Mouse (Mus musculus) spleen, embryonic (tissue): ENCODE data around the gene Cyp3a41a.
"Not testable (repeated sequence)": the region's sequence is repeated elsewhere in the genome, so short reads cannot be mapped to it uniquely, and the experiment has no call there.

Experiments used
- CTCF ChIA-PET: fragments of 350-600 bp; sonication (Branson Sonifier 250); formaldehyde crosslinking; loops from one replicate; lab custom pipeline; 2022; lab: Charles Lee

The Cyp3a41a gene

DNA sequence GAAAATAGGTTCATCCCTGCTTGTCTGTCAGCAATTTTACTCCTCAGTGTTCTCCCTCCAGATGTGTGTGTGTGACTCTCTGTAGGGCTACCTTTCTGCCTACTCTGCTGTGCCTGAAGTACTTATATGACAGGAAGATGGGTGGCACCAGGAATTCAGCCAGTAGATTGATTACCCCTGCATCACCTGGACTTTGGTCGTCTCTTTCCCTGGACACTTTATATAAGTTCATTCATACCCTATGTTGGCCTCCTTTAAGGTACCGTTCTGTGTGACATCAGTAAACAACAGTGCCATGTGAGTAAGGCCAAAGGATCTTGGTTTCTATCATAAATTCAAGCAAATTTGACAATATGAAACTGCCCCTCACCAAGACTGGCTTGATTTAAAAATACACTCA, at the start of gene Cyp3a41a:
Gene Cyp3a41a (minus strand): TSS at position 101 of the 400 bp plus-strand sequence.
- CTCF ChIA-PET = not testable (repeated sequence)

DNA sequence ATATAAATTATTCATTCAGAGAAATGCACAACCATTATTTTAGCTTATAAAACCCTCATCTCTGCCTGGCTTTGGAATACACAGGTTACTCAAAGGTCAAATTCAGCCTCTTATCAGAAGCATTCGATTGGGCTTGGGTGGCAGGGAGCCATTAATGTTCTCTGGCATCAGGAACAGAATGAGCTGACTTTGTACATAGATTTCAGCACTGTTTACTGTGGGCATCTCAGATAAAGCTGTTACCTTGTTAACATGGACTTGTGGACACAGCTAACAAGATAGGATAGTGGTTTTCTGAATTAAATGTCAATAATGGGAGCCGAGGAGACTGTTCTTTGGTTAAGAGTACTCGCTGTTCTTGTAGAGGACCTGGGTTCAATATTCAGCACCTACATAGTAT, 17.6 kb upstream of the Cyp3a41a start:
- CTCF ChIA-PET = not testable (repeated sequence)

DNA sequence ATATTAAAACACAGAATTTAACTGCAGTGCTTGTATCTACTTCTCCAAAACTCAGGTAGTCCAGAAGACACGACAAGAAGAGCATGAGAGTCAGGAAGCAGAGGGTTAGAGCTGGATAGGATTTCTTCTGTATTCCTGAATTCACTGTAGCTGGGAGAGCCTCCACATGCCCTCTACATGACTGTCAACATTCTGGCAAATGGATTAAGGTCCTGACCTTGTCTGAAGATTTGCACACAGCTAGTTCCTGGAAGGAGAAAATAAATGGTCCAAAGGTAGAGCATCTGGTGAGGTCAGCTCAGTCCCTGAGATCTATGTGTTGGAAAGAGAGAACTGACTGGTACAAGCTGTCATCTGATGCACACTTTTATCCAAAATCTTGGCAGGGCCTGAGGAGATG, 5.6 kb downstream of the Cyp3a41a start:
- CTCF ChIA-PET = not testable (repeated sequence)

DNA sequence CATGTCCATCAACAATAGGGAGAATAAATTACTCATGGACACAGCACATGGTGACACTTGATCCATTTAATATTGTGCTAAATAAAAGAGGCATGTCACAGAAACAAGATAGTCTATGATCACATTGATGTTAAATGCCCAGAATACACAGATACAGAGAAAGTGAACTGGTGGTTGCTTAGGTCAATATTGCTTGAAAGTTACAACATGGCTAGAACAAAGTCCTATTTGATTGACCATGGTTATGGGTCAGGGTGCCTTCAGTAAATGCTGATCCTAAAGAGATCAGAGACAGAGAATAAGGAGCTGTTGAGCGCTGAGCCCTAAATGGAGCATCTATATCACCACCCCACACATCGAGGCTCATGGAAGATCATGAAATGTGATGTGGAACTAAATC, 12.6 kb downstream of the Cyp3a41a start:
- CTCF ChIA-PET = not testable (repeated sequence)

DNA sequence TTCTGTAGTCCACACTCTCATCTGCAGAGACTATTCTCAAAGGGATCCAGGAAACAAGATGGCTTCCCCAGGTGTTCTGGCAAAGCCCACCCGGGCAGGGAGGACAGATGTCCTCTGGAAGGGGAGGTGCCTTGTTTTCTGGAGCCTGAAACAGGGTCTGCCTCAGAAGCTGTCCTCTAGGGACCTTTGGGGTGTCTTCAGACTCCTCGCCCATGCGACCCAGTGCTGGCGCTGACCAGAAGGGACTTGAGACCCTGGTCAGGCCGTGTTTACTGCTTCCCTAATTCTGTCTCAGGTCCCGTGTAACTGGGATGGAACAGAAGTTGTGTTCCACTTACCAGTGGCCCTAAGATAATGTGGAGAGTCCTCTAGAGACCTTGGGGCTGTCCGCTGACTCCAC, 57.9 kb downstream of the Cyp3a41a start:
- CTCF ChIA-PET = no interaction called here

DNA sequence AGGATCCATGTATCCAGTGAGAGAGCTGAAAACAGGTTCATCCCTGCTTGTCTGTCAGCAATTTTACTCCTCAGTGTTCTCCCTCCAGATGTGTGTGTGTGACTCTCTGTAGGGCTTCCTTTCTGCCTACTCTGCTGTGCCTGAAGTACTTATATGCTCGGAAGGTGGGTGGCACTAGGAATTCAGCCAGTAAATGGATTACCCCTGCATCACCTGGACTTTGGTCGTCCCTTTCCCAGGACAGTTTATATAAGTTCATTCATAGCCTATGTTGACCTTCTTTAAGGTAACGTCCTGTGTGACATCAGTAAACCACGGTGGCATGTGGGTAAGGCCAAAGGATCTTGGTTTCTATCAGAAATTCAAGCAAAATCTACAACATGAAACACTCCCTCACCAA, 72.2 kb downstream of the Cyp3a41a start:
- CTCF ChIA-PET = no interaction called here
